Mouse (Mus musculus) heart, adult 2 months (tissue): Measurements from ENCODE around the gene Aox4. TPM values are rescaled to one million over a fixed set of nuclear protein-coding genes. Genes with fewer than 3 reads are reported as not detected.

Source experiments
- DNase-seq, 2 experiments: peaks; one replicate each; pipeline ENCODE4 v3.0.0; 2021
- H3K27ac ChIP-seq: fragments of 200-600 bp; 2 replicates; pipeline ENCODE4 v1.8.1; 2022
- H3K27me3 ChIP-seq: fragments of 200-500 bp; 2 replicates; pipeline ENCODE4 v1.6.1; 2012; ENCODE audit warnings: mild to moderate bottlenecking, low read length, inconsistent platforms, mixed read lengths; ENCODE audit not compliant: control insufficient read depth, insufficient read depth
- H3K36me3 ChIP-seq: fragments of 200-500 bp; 2 replicates; pipeline ENCODE4 v1.6.1; 2012; ENCODE audit warnings: low read length, inconsistent platforms; ENCODE audit not compliant: control insufficient read depth, insufficient read depth
- H3K4me1 ChIP-seq: fragments of 200-500 bp; 2 replicates; pipeline ENCODE4 v1.6.1; 2011; ENCODE audit warnings: low read length; ENCODE audit not compliant: control insufficient read depth, insufficient read depth
- H3K4me3 ChIP-seq: fragments of 200-600 bp; 2 replicates; pipeline ENCODE4 v1.8.1; 2022
- H3K79me2 ChIP-seq: fragments of 200-500 bp; replicated peaks from 2 replicates; pipeline ENCODE4 v1.6.1; 2012; ENCODE audit warnings: mild to moderate bottlenecking, inconsistent platforms, low read length, moderate library complexity, mixed read lengths; ENCODE audit not compliant: control insufficient read depth, insufficient read depth
- H3K9ac ChIP-seq: fragments of 200-500 bp; 2 replicates; pipeline ENCODE4 v1.6.1; 2012; ENCODE audit warnings: low read depth, mild to moderate bottlenecking, control low read depth, inconsistent platforms, low read length, mixed read lengths
- CTCF ChIP-seq: fragments of 200-600 bp; IDR thresholded peaks from 2 replicates; pipeline ENCODE4 v1.8.1; 2022; ENCODE audit warnings: antibody characterized with exemption, mild to moderate bottlenecking, moderate library complexity
- EP300 ChIP-seq: fragments of 200-500 bp; IDR thresholded peaks from 2 replicates; pipeline ENCODE4 v1.6.1; 2011; ENCODE audit warnings: low read depth, low read length, control low read depth; ENCODE audit not compliant: insufficient read depth
- POLR2A ChIP-seq: fragments of 200-500 bp; IDR thresholded peaks from 2 replicates; pipeline ENCODE4 v1.6.1; 2011; ENCODE audit warnings: mild to moderate bottlenecking, low read depth, low read length, control low read depth; ENCODE audit not compliant: insufficient read depth
- WGBS: fragments of 180-500 bp; shearing (Covaris S2); methylation state at CpG from one replicate; pipeline ENCODE4 v1.1.7; 2018; 5-methylcytosine and 5-hydroxymethylcytosine counted together
- intact Hi-C: fragments of 180-260 bp; cut with DNase I; formaldehyde crosslinking; loops from one replicate; pipeline ENCODE4 v1.15.1; 2025
- polyA plus RNA-seq: library from polyadenylated mRNA; depleted of rRNA; stranded (reverse); fragments of >200 nt; gene quantifications from 2 replicates; pipeline ENCODE4 v1.2.3, GENCODE M21; 2012; rRNA removed
- total RNA-seq, 2 experiments: library from RNA; stranded (reverse); gene quantifications; 2 replicates each; pipeline ENCODE4 v1.2.3; 2021

Gene Aox4
- total and polyA plus RNA-seq, 3 experiments, result not detected

DNA sequence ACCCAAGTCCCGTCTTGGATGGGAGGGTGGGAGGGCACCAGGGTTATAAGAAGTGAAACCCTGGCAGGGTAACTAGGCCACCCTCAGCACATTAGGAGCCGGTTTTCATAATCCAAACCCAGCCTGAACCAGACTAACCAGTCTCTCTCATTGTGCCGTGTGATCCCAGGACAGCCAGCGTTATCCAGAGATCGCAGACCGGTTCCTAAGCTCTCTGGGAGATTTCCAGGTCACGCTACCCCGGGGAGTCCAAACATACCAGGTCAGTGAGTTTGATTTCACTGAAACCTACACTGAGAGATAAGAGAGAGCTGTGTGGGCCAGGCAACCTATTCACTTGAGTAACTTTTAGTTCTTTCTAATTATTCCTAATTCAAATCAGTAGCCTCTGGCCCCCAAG, 97.0 kb downstream of the Aox4 start:
- WGBS, result 64% methylated on average over 8 of the region's 8 CpGs
- no peaks in the 10 kb centered on the region for H3K36me3 ChIP-seq
- H3K27me3 ChIP-seq, result no peaks in the 10 kb centered on the region
- peaks cover 4% of the 10 kb centered on the region for H3K4me1 ChIP-seq
- H3K4me3 ChIP-seq, result no peak overlapping the region
- DNase-seq, result no peak
- no peak overlapping the region for H3K9ac ChIP-seq
- no peak overlapping the region for H3K27ac ChIP-seq
- H3K79me2 ChIP-seq, result no peaks in the 10 kb centered on the region
- intact Hi-C loops, result no loop called here
- no peak for TF ChIP-seq EP300
- TF ChIP-seq CTCF, result no peak
- TF ChIP-seq POLR2A, result no peak

DNA sequence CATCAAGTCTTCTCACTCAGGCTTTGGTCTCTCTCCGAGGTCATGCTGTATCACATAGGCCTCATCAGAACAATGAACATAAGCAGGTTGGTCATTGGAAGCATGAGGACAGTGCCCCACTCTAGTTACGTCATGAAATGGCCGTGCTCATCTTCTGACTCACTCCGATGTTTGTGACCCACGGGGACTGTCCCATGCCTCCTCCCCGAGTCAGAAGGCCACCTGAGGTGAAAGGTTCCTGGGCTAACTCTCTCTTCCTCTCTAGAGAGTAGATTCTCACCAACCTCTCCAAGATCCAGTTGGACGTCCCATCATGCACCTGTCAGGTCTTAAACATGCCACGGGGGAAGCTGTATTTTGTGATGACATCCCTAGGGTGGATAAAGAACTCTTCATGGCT, 98.4 kb downstream of the Aox4 start:
- Histone ChIP-seq H3K4me1 (peaks cover 2% of the 10 kb centered on the region), H3K27ac (no peak overlapping the region), H3K79me2 (no peaks in the 10 kb centered on the region), H3K9ac (no peak overlapping the region), H3K36me3 (no peaks in the 10 kb centered on the region), H3K4me3 (no peak overlapping the region), H3K27me3 (no peaks in the 10 kb centered on the region)
- intact Hi-C loops, result no loop called here
- TF ChIP-seq POLR2A (no peak), EP300 (no peak), CTCF (no peak)
- DNase-seq, result no peak
- WGBS, result 83% methylated on average over 8 of the region's 8 CpGs

DNA sequence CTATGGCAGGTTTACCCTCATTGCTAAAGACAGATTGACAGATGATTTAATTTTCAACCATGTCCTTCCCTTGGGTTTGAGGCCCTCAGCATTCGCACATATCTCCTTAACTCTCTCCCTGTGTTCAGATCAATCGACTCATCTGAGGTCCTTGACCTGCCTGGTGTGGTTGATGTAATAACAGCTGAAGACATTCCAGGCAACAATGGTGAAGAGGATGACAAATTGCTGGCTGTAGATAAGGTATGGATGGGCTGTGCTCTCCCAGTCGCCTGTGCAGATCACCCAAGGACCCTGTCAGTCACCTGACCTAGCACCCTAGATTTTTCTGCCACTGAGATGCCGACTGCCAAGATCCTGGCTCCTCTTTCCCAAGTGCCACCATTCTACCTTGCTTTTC, 99.7 kb downstream of the Aox4 start:
- no peak for DNase-seq
- Histone ChIP-seq H3K9ac (no peak overlapping the region), H3K4me1 (no peaks in the 10 kb centered on the region), H3K4me3 (no peak overlapping the region), H3K79me2 (no peaks in the 10 kb centered on the region), H3K27me3 (no peaks in the 10 kb centered on the region), H3K36me3 (no peaks in the 10 kb centered on the region), H3K27ac (no peak overlapping the region)
- WGBS, result 61% methylated on average over 4 of the region's 4 CpGs
- TF ChIP-seq EP300 (no peak), POLR2A (no peak), CTCF (no peak)
- intact Hi-C loops, result no loop called here

DNA sequence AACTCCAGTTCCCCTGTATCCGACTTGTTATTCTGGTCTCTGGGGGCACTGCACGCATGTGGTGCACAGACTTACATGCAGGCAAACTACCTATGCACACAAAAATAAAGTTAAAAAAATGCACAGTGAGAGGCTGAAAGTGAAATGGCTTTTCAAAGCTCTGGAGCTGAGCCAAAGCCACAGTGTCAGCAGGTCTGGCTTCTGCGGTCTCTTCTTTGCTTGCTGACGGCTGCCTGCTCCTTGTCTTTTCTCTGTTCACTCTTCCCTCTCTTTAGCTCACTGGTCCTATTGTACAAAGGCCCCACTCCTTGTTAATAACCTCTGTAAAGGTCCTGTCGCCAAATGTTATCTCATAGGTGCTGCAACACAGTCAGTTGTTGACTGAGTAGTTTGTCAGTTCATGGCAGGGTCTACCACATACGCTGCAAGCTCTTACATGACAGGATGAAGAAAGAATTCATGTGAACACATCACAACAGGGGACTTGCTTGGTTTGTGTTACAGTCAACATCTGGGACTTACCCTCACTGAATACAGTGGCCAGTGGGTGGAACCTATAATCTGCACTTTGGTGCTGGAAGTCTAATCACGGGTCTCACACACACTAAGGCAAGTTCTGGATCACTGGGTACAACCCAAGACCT, 101.1 kb downstream of the Aox4 start:
- intact Hi-C loops, result no loop called here
- H3K79me2 ChIP-seq, result no peaks in the 10 kb centered on the region
- H3K4me3 ChIP-seq, result no peak overlapping the region
- no peak for TF ChIP-seq EP300
- no peak for TF ChIP-seq POLR2A
- no peak for TF ChIP-seq CTCF
- H3K27ac ChIP-seq, result no peak overlapping the region
- no peaks in the 10 kb centered on the region for H3K4me1 ChIP-seq
- no peak for DNase-seq
- no peak overlapping the region for H3K9ac ChIP-seq
- no peaks in the 10 kb centered on the region for H3K27me3 ChIP-seq
- 68% methylated on average over 7 of the region's 7 CpGs for WGBS
- H3K36me3 ChIP-seq, result no peaks in the 10 kb centered on the region

DNA sequence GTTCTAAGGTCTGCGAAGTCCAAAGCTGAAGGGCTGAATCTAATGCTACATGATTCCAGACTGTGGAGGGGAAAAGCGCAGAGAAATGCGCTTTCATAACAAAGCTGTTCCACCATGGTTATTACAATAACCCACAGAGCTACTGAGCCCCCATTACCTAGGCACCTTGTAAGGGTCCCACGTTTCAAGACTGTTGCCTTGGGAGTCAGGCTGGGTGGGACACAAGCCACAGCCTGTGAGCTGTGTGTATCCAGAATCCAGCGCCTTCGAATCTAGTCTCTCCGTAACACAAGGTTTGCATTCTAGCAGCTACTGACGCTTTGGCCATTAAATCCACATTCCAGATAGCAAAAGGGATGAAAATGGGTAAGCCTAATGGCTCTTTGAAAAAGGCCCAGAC, 103.0 kb downstream of the Aox4 start:
- H3K4me3 ChIP-seq, result no peak overlapping the region
- H3K36me3 ChIP-seq, result no peaks in the 10 kb centered on the region
- no peak overlapping the region for H3K9ac ChIP-seq
- H3K4me1 ChIP-seq, result no peaks in the 10 kb centered on the region
- TF ChIP-seq POLR2A (no peak), EP300 (no peak), CTCF (no peak)
- 86% methylated on average over 8 of the region's 8 CpGs for WGBS
- H3K79me2 ChIP-seq, result no peaks in the 10 kb centered on the region
- intact Hi-C loops, result no loop called here
- no peak overlapping the region for H3K27ac ChIP-seq
- DNase-seq, result no peak
- no peaks in the 10 kb centered on the region for H3K27me3 ChIP-seq

DNA sequence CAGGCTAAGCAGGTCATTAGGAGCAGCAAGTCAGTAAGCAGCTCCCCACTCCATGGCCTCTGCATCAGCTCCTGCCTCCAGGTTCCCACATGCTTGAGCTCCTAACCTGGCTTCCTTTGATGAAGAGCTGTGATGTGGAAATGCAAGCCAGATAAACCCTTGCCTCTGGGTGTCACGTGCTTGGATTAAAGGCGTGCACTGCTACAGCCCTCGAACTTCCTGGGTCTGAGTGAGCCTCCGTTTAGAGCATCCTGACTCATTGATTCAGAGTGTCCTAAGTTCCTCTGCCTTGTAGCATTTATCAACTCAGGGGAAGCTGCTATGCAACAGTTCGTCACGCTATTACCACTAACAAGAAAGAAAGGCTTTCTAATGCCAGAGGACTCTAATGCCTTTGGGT, 105.3 kb downstream of the Aox4 start:
- Histone ChIP-seq H3K4me1 (no peaks in the 10 kb centered on the region), H3K27me3 (no peaks in the 10 kb centered on the region), H3K4me3 (no peak overlapping the region), H3K27ac (no peak overlapping the region), H3K9ac (no peak overlapping the region), H3K36me3 (no peaks in the 10 kb centered on the region), H3K79me2 (no peaks in the 10 kb centered on the region)
- no peak for TF ChIP-seq POLR2A
- TF ChIP-seq CTCF, result no peak
- no peak for DNase-seq
- intact Hi-C loops, result no loop called here
- 65% methylated on average over 6 of the region's 6 CpGs for WGBS

Other genes with a start within 250 kb of the Aox4 start
- gene Sgo2a, start 214.4 kb upstream of the Aox4 start, total RNA-seq, result 1 to 10 TPM; 3.5 to 4.2 TPM
- 1.1 and 1.9 TPM in 2 replicates for gene Sgo2a, start 214.4 kb upstream of the Aox4 start, polyA plus RNA-seq
- 1 to 10 TPM; 5.8 to 6.6 TPM for gene Kctd18, start 191.4 kb upstream of the Aox4 start, total RNA-seq
- 4.2 and 8.6 TPM in 2 replicates for gene Kctd18, start 191.4 kb upstream of the Aox4 start, polyA plus RNA-seq
- gene Aox1, start 180.5 kb upstream of the Aox4 start, total RNA-seq, result 10 to 100 TPM in 1 of 2 experiments, 1 to 10 TPM in 1; 9.7 to 10.7 TPM
- 8.6 and 15.6 TPM in 2 replicates for gene Aox1, start 180.5 kb upstream of the Aox4 start, polyA plus RNA-seq
- gene Aox3, start 97.3 kb upstream of the Aox4 start, total RNA-seq, result 1 to 10 TPM; 1.2 to 2.0 TPM
- gene Aox3, start 97.3 kb upstream of the Aox4 start, polyA plus RNA-seq, result 0.50 and 1.2 TPM in 2 replicates
- gene Aox2, start 67.9 kb downstream of the Aox4 start, total RNA-seq, result not detected
- gene Aox2, start 67.9 kb downstream of the Aox4 start, polyA plus RNA-seq, result not detected in 2 replicates
- gene Bzw1, start 182.5 kb downstream of the Aox4 start, total RNA-seq, result 10 to 100 TPM; 62.6 to 70.7 TPM
- gene Bzw1, start 182.5 kb downstream of the Aox4 start, polyA plus RNA-seq, result 14.5 and 28.6 TPM in 2 replicates
- gene Clk1, start 213.7 kb downstream of the Aox4 start, total RNA-seq, result 10 to 100 TPM; 50.2 to 50.4 TPM
- 43.3 and 82.3 TPM in 2 replicates for gene Clk1, start 213.7 kb downstream of the Aox4 start, polyA plus RNA-seq
- gene Nif3l1, start 234.8 kb downstream of the Aox4 start, total RNA-seq, result 1 to 10 TPM; 9.1 to 9.4 TPM
- gene Nif3l1, start 234.8 kb downstream of the Aox4 start, polyA plus RNA-seq, result 14.5 and 25.7 TPM in 2 replicates
- gene Ppil3, start 235.1 kb downstream of the Aox4 start, total RNA-seq, result 10 to 100 TPM; 17.5 to 19.6 TPM
- gene Ppil3, start 235.1 kb downstream of the Aox4 start, polyA plus RNA-seq, result 18.3 and 23.2 TPM in 2 replicates